Mouse (Mus musculus): ENCODE measurements at regions not wholly inside any gene's neighbourhood (a gene's known extent, or its start where the extent isn't known, plus 50 kb on each side); places are given as distances from the start of the nearest gene placed in this dataset.

GRCm38 (mm10) chr2:61100854-61101253 is 137.9 kb upstream of the Rbms1 start:
- TF ChIP-seq CTCF (IDR thresholded peaks at IDR 0.05; ENCODE audit: borderline replicate concordance, insufficient read depth, low read length) (no peak), POLR2A (IDR thresholded peaks at IDR 0.05; ENCODE audit: low read depth, low read length) (no peak)

Data from embryonic fibroblast, embryonic 13.5 days (primary cell).